Comparison of ENCODE assay signal across 12 mouse cellular contexts in genomic region chr15:31753578-31754281, GRCm38 (mm10).
DNase-seq lines count a peak whose midpoint lies in the region; ATAC-seq and TF ChIP-seq lines count a peak whose summit lies in the region.
"Had no signal": no experiment of that assay in that cellular context is flagged by ENCODE, and none has a peak within 500 bp of the region (broad histone marks: within the 10 kb centered on the region; RNA-seq: fewer than 3 reads in every experiment).

No protein-coding gene starts in this region.

- H3K4me2 ChIP-seq in hindbrain, embryonic 15.5 days: no peak overlapping the region
- H3K4me2 ChIP-seq in embryonic facial prominence, embryonic 13.5 days: peak overlapping the region; percentile 20; the same call in 1 of the 2 replicates
- no peak overlapping the region for H3K4me2 ChIP-seq in lung, postnatal 0 days (replicated peaks; ENCODE audit: low read depth, low read length)

- WGBS in hindbrain, embryonic 15.5 days: 16% methylated on average over 14 of the region's 14 CpGs
- 18% methylated on average over 14 of the region's 14 CpGs for WGBS in hindbrain, embryonic 10.5 days
- 27% methylated on average over 14 of the region's 14 CpGs for WGBS in embryonic facial prominence, embryonic 13.5 days
- 17% methylated on average over 14 of the region's 14 CpGs for WGBS in midbrain, embryonic 10.5 days
- 47% methylated on average over 14 of the region's 14 CpGs for WGBS in lung, postnatal 0 days

- TF ChIP-seq EP300 in lung, postnatal 0 days (IDR thresholded peaks at IDR 0.05): no peak

- H3K4me3 ChIP-seq in hindbrain, embryonic 15.5 days: no peak overlapping the region
- no peak overlapping the region for H3K4me3 ChIP-seq in hindbrain, embryonic 10.5 days
- no peak overlapping the region for H3K4me3 ChIP-seq in embryonic facial prominence, embryonic 13.5 days
- no peak overlapping the region for H3K4me3 ChIP-seq in midbrain, embryonic 10.5 days
- no peak overlapping the region for H3K4me3 ChIP-seq in lung, postnatal 0 days (ENCODE audit: low read depth, low read length)
- H3K4me3 ChIP-seq: myocyte had no signal

- no peak for DNase-seq in hindbrain, embryonic 10.5 days (ENCODE audit: low spot score)
- DNase-seq in cerebellum, adult 11-12 months: peak; percentile 13
- DNase-seq in midbrain, embryonic 10.5 days (ENCODE audit: low spot score): peak; percentile 66
- DNase-seq in frontal cortex, postnatal 36 days (ENCODE audit: low spot score in 2 of 2): no peak
- no peak for DNase-seq in lung, postnatal 0 days (ENCODE audit: low spot score)
- DNase-seq in gastrocnemius, postnatal 25 days: no peak
- DNase-seq: adrenal gland, postnatal 14 days; gastrocnemius, postnatal 10 days; lung, adult 2 months had no signal

- no peak overlapping the region for H3K27ac ChIP-seq in hindbrain, embryonic 15.5 days (replicated peaks)
- H3K27ac ChIP-seq in hindbrain, embryonic 10.5 days: no peak overlapping the region
- peak overlapping the region; percentile 0; the same call in 1 of the 2 replicates for H3K27ac ChIP-seq in embryonic facial prominence, embryonic 13.5 days
- H3K27ac ChIP-seq in midbrain, embryonic 10.5 days (replicated peaks): peak overlapping the region; percentile 72
- no peak overlapping the region for H3K27ac ChIP-seq in lung, postnatal 0 days (ENCODE audit: low read length)

- H3K27me3 ChIP-seq in hindbrain, embryonic 15.5 days: no peaks in the 10 kb centered on the region
- no peaks in the 10 kb centered on the region for H3K27me3 ChIP-seq in hindbrain, embryonic 10.5 days (ENCODE audit: insufficient read depth, poor library complexity, severe bottlenecking)
- H3K27me3 ChIP-seq in embryonic facial prominence, embryonic 13.5 days: no peaks in the 10 kb centered on the region
- H3K27me3 ChIP-seq in midbrain, embryonic 10.5 days (ENCODE audit: low read depth, poor library complexity, severe bottlenecking): no peaks in the 10 kb centered on the region
- H3K27me3 ChIP-seq in lung, postnatal 0 days (replicated peaks; ENCODE audit: insufficient read depth, low read length): no peaks in the 10 kb centered on the region

- peak; percentile 56; the same call in 1 of the 2 replicates for ATAC-seq in hindbrain, embryonic 15.5 days (ENCODE audit: low FRiP score, low read depth)
- 0 out of 2 replicates have a peak, but pooled peaks have one; percentile 43 for ATAC-seq in embryonic facial prominence, embryonic 13.5 days (ENCODE audit: insufficient number of reproducible peaks, insufficient read depth, low FRiP score, low TSS enrichment, low read depth)
- ATAC-seq in lung, postnatal 0 days: no peak

- TF ChIP-seq CTCF in lung, postnatal 0 days (IDR thresholded peaks at IDR 0.05): no peak

- no peak overlapping the region for H3K9ac ChIP-seq in hindbrain, embryonic 15.5 days
- no peak overlapping the region for H3K9ac ChIP-seq in embryonic facial prominence, embryonic 13.5 days
- H3K9ac ChIP-seq in lung, postnatal 0 days (replicated peaks; ENCODE audit: low read depth): no peak overlapping the region

- no peaks in the 10 kb centered on the region for H3K36me3 ChIP-seq in hindbrain, embryonic 15.5 days
- H3K36me3 ChIP-seq in hindbrain, embryonic 10.5 days: no peaks in the 10 kb centered on the region
- H3K36me3 ChIP-seq in embryonic facial prominence, embryonic 13.5 days: no peaks in the 10 kb centered on the region
- no peaks in the 10 kb centered on the region for H3K36me3 ChIP-seq in midbrain, embryonic 10.5 days
- H3K36me3 ChIP-seq in lung, postnatal 0 days (ENCODE audit: insufficient read depth, low read length): no peaks in the 10 kb centered on the region

- peaks cover 9% of the 10 kb centered on the region for H3K4me1 ChIP-seq in hindbrain, embryonic 15.5 days (replicated peaks)
- H3K4me1 ChIP-seq in hindbrain, embryonic 10.5 days (replicated peaks): peaks cover 15% of the 10 kb centered on the region
- H3K4me1 ChIP-seq in embryonic facial prominence, embryonic 13.5 days: no peaks in the 10 kb centered on the region
- H3K4me1 ChIP-seq in midbrain, embryonic 10.5 days: peaks cover 24% of the 10 kb centered on the region
- no peaks in the 10 kb centered on the region for H3K4me1 ChIP-seq in lung, postnatal 0 days (ENCODE audit: insufficient read depth, low read depth, low read length)

- no peaks in the 10 kb centered on the region for H3K9me3 ChIP-seq in hindbrain, embryonic 15.5 days
- 0 out of 2 replicates have a peak, but pooled peaks cover 3% of the 10 kb centered on the region for H3K9me3 ChIP-seq in hindbrain, embryonic 10.5 days
- H3K9me3 ChIP-seq in embryonic facial prominence, embryonic 13.5 days: no peaks in the 10 kb centered on the region
- no peaks in the 10 kb centered on the region for H3K9me3 ChIP-seq in midbrain, embryonic 10.5 days (replicated peaks)
- H3K9me3 ChIP-seq in lung, postnatal 0 days (ENCODE audit: low read length): no peaks in the 10 kb centered on the region

Comparison
In these comparisons a context has a peak if more than half of its experiments do, and no peak if none do; other contexts are left out.
1. H3K27ac ChIP-seq: peak in embryonic facial prominence, embryonic 13.5 days (single experiment) and midbrain, embryonic 10.5 days (single experiment); none in hindbrain, embryonic 15.5 days (single experiment), hindbrain, embryonic 10.5 days (single experiment) and lung, postnatal 0 days (single experiment).
2. DNase-seq: peak in cerebellum, adult 11-12 months (single experiment) and midbrain, embryonic 10.5 days (single experiment); none in hindbrain, embryonic 10.5 days (single experiment), frontal cortex, postnatal 36 days (0 of 2), lung, postnatal 0 days (single experiment) and gastrocnemius, postnatal 25 days (single experiment).